Mouse (Mus musculus): ENCODE data around the gene AI464131. TPM values are rescaled to one million over a fixed set of nuclear protein-coding genes. Genes with fewer than 3 reads are reported as not detected.

The AI464131 gene
- polyA plus RNA-seq (2021; fragmentation: Nextera tagmentation): 14.3 and 15.9 TPM in 2 replicates
- long read RNA-seq, experiment 1, full-length matches to known transcripts: 72 of 93 reads
- long read RNA-seq, experiment 1, partial matches to known transcripts: 12 of 93 reads
- long read RNA-seq, experiment 1, other reads (novel, unspliced or antisense): 9 of 93 reads
- long read RNA-seq, experiment 2, full-length matches to known transcripts: 2 of 11 reads
- long read RNA-seq, experiment 2, partial matches to known transcripts: 0 of 11 reads
- long read RNA-seq, experiment 2, other reads (novel, unspliced or antisense): 9 of 11 reads

DNA sequence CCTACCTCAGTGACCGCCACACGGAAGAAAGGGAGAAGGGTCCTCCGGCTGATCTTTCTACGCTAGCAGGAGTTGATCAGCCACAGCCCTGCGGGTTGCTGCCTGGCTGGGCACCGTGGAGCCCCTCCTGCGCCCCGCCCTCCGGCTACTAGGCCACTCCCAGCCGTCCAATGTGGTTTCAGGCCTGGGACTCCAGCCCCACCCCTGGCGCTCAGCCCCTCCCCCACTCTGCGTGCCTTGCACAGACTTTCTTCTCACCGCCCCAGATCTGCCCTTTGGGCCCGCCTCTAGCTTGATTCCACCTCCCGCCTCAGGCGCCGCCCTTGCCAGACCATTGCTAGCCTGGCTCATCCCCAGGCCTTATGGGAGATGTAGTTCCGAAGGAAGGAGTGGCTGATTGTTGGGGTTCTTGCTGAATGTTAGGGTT lies at the start of gene AI464131:
AI464131 (minus strand) TSS at position 91 of the 427 bp plus-strand sequence.

GRCm38 (mm10) chr4:41517233-41517632 lies 14.4 kb upstream of the AI464131 start, which contains the start of gene 1110017D15Rik:
TSS of gene 1110017D15Rik (minus strand) at chr4:41517333.

GRCm38 (mm10) chr4:41464345-41465286 lies 38.3 kb downstream of the AI464131 start, which contains the start of the genes Kif24 and Nudt2:
TSS of gene Kif24 (minus strand) at chr4:41464887.
TSS of gene Nudt2 (plus strand) at chr4:41465151.

Other genes with a start within 250 kb of the AI464131 start
- 13.3 and 15.6 TPM in 2 replicates for gene Ubap2, start 227.9 kb downstream of the AI464131 start, polyA plus RNA-seq (2021; fragmentation: Nextera tagmentation)
- 28.9 and 29.7 TPM in 2 replicates for gene Dcaf12, start 188.2 kb downstream of the AI464131 start, polyA plus RNA-seq (2021; fragmentation: Nextera tagmentation)
- gene Ubap1, start 154.1 kb downstream of the AI464131 start, polyA plus RNA-seq (2021; fragmentation: Nextera tagmentation): 22.8 and 30.4 TPM in 2 replicates
- 0.27 and 0.65 TPM in 2 replicates for gene Kif24, start 38.2 kb downstream of the AI464131 start, polyA plus RNA-seq (2021; fragmentation: Nextera tagmentation)
- 88.6 and 102 TPM in 2 replicates for gene Nudt2, start 37.9 kb downstream of the AI464131 start, polyA plus RNA-seq (2021; fragmentation: Nextera tagmentation)
- 6.9 and 10.6 TPM in 2 replicates for gene 1110017D15Rik, start 14.3 kb upstream of the AI464131 start, polyA plus RNA-seq (2021; fragmentation: Nextera tagmentation)
- 19.0 and 30.9 TPM in 2 replicates for gene Fam219a, start 66.5 kb upstream of the AI464131 start, polyA plus RNA-seq (2021; fragmentation: Nextera tagmentation)
- gene Dnaic1, start 66.7 kb upstream of the AI464131 start, polyA plus RNA-seq (2021; fragmentation: Nextera tagmentation): 4.4 and 6.1 TPM in 2 replicates
- 60.8 and 85.8 TPM in 2 replicates for gene Enho, start 137.2 kb upstream of the AI464131 start, polyA plus RNA-seq (2021; fragmentation: Nextera tagmentation)
- 9.3 and 54.4 TPM in 2 replicates for gene Cntfr, start 194.0 kb upstream of the AI464131 start, polyA plus RNA-seq (2021; fragmentation: Nextera tagmentation)
- gene Il11ra1, start 196.9 kb upstream of the AI464131 start, polyA plus RNA-seq (2021; fragmentation: Nextera tagmentation): 44.0 and 45.9 TPM in 2 replicates
- gene Rpp25l, start 210.5 kb upstream of the AI464131 start, polyA plus RNA-seq (2021; fragmentation: Nextera tagmentation): 58.7 and 59.1 TPM in 2 replicates
- gene Dctn3, start 220.1 kb upstream of the AI464131 start, polyA plus RNA-seq (2021; fragmentation: Nextera tagmentation): 305 and 362 TPM in 2 replicates
- 0.15 and 0.20 TPM in 2 replicates for gene Arid3c, start 228.1 kb upstream of the AI464131 start, polyA plus RNA-seq (2021; fragmentation: Nextera tagmentation)